Mouse (Mus musculus): ENCODE data around the gene Ptpa. TPM values are rescaled to one million over a fixed set of nuclear protein-coding genes. Genes with fewer than 3 reads are reported as not detected.

Gene Ptpa
- polyA plus RNA-seq, 1 experiment from 2014 or later, result 66.6 TPM

DNA sequence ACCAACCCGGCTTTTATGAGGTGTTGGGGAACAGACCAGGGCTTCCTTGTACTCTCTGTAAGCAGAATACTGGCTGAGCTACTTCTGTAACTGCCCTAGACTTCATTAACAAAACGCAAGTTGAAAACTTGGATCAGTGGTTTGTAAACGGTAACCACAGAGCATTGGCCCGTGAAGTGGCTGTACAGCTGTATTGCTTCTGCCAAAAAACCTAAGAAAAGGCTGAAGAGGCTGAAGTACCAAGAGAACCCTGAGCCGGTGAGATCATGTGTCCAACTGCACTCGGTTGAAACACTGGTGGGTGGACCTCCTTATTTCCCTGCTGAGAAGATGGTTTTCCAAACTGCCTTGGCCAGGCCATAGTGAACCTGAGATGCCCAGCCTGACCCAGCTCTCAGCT is 42.5 kb downstream of the Ptpa start:
- Histone ChIP-seq H3K9me3 (replicated peaks; ENCODE audit: control insufficient read depth, low read length) (no peaks in the 10 kb centered on the region), H3K4me1 (ENCODE audit: control insufficient read depth, insufficient read depth, low read length) (no peaks in the 10 kb centered on the region), H3K36me3 (ENCODE audit: control insufficient read depth, insufficient read depth, low read length) (no peaks in the 10 kb centered on the region), H3K9ac (ENCODE audit: low read length) (no peak overlapping the region), H3K4me2 (ENCODE audit: low read length) (no peak overlapping the region), H3K27me3 (replicated peaks; ENCODE audit: control insufficient read depth, insufficient read depth, low read length) (no peaks in the 10 kb centered on the region), H3K4me3 (ENCODE audit: low read depth, low read length) (no peak overlapping the region), H3K27ac (ENCODE audit: low read depth, low read length) (no peak overlapping the region)
- WGBS, result 81% methylated on average over 6 of the region's 6 CpGs
- no peak for DNase-seq (ENCODE audit: low spot score)
- no peak for ATAC-seq

DNA sequence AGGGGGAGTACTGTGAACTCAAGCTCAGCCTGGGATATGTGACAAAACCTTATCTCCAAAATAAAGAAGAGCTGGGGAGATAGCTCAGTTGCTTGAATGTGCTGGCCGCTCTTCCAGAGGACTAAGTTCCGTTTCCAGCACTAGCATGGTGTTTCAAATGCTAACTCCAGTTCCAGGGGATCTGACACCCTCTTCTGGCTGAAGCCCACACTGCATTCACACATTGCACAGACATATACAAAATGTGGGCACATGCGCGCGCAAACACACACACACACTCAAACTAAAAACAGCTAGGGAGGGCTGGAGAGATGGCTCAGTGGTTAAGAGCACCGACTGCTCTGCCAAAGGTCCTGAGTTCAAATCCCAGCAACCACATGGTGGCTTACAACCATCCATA is 43.4 kb downstream of the Ptpa start:
- H3K4me3 ChIP-seq (ENCODE audit: low read depth, low read length), result no peak overlapping the region
- no peaks in the 10 kb centered on the region for H3K36me3 ChIP-seq (ENCODE audit: control insufficient read depth, insufficient read depth, low read length)
- peaks cover 5% of the 10 kb centered on the region; the same call in 1 of the 2 replicates for H3K4me1 ChIP-seq (ENCODE audit: control insufficient read depth, insufficient read depth, low read length)
- ATAC-seq (no peak), DNase-seq (ENCODE audit: low spot score) (no peak)
- no peaks in the 10 kb centered on the region for H3K9me3 ChIP-seq (replicated peaks; ENCODE audit: control insufficient read depth, low read length)
- no peak overlapping the region for H3K4me2 ChIP-seq (ENCODE audit: low read length)
- H3K9ac ChIP-seq (ENCODE audit: low read length), result no peak overlapping the region
- 89% methylated on average over 6 of the region's 6 CpGs for WGBS
- no peak overlapping the region for H3K27ac ChIP-seq (ENCODE audit: low read depth, low read length)
- no peaks in the 10 kb centered on the region for H3K27me3 ChIP-seq (replicated peaks; ENCODE audit: control insufficient read depth, insufficient read depth, low read length)

DNA sequence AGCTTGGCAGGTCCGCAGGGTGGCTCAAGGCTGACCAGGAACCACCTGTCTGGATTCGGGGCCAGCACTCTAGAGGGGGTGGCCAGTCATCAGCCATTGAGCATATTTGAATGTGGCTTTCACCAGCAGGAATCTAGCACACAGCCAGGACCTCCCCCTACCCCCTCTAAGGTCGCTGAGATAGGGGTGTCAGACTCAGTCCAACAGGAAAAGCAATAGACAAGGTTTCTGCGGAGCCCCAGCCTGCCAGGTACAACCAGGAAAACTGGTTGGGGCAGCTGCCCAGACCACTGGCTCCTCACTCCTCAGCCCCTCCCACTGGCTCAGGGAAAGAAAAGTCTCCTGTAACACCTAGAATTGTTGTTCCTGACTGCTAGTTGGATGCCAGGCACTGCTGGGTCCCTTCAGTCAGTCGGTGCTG is 47.5 kb downstream of the Ptpa start:
- H3K4me1 ChIP-seq (ENCODE audit: control insufficient read depth, insufficient read depth, low read length), result peaks cover 5% of the 10 kb centered on the region; the same call in 1 of the 2 replicates
- no peaks in the 10 kb centered on the region for H3K36me3 ChIP-seq (ENCODE audit: control insufficient read depth, insufficient read depth, low read length)
- H3K9me3 ChIP-seq (replicated peaks; ENCODE audit: control insufficient read depth, low read length), result no peaks in the 10 kb centered on the region
- H3K9ac ChIP-seq (ENCODE audit: low read length), result peak overlapping the region; percentile 4; the same call in 1 of the 2 replicates
- H3K4me2 ChIP-seq (ENCODE audit: low read length), result no peak overlapping the region
- H3K4me3 ChIP-seq (ENCODE audit: low read depth, low read length), result no peak overlapping the region
- H3K27ac ChIP-seq (ENCODE audit: low read depth, low read length), result no peak overlapping the region
- no peaks in the 10 kb centered on the region for H3K27me3 ChIP-seq (replicated peaks; ENCODE audit: control insufficient read depth, insufficient read depth, low read length)
- DNase-seq (ENCODE audit: low spot score) (no peak), ATAC-seq (no peak; the same call in 1 of the 2 replicates)
- 31% methylated on average over 5 of the region's 5 CpGs for WGBS

DNA sequence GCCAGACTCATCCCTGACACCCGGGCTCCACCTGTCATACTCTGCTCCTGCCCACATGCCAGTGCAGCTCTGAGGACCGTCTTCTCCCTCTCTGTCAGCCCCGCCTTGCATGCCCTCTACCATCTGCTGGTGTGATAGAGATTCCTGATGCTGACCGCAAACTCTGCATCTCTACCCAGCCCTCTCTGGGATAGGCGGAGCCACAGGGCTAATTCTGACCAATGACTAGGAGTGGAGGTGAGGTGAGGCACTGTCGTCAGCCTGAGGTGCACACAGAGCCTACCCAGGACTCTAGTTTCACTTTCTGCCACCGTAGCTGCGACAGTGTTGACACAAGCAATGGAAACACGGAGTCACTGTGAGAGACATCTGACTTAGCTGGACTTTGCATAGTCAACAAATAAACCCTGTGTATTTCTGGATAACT is 48.1 kb downstream of the Ptpa start:
- H3K36me3 ChIP-seq (ENCODE audit: control insufficient read depth, insufficient read depth, low read length), result no peaks in the 10 kb centered on the region
- no peaks in the 10 kb centered on the region for H3K27me3 ChIP-seq (replicated peaks; ENCODE audit: control insufficient read depth, insufficient read depth, low read length)
- peaks cover 5% of the 10 kb centered on the region; the same call in 1 of the 2 replicates for H3K4me1 ChIP-seq (ENCODE audit: control insufficient read depth, insufficient read depth, low read length)
- ATAC-seq (peak; percentile 74), DNase-seq (ENCODE audit: low spot score) (peak; percentile 51)
- peak overlapping the region; percentile 13; the same call in 1 of the 2 replicates for H3K4me3 ChIP-seq (ENCODE audit: low read depth, low read length)
- 5% methylated on average over 9 of the region's 9 CpGs for WGBS
- no peaks in the 10 kb centered on the region for H3K9me3 ChIP-seq (replicated peaks; ENCODE audit: control insufficient read depth, low read length)
- H3K9ac ChIP-seq (ENCODE audit: low read length), result peak overlapping the region; percentile 22; the same call in 1 of the 2 replicates
- H3K27ac ChIP-seq (ENCODE audit: low read depth, low read length), result no peak overlapping the region
- H3K4me2 ChIP-seq (ENCODE audit: low read length), result peak overlapping the region; percentile 39

DNA sequence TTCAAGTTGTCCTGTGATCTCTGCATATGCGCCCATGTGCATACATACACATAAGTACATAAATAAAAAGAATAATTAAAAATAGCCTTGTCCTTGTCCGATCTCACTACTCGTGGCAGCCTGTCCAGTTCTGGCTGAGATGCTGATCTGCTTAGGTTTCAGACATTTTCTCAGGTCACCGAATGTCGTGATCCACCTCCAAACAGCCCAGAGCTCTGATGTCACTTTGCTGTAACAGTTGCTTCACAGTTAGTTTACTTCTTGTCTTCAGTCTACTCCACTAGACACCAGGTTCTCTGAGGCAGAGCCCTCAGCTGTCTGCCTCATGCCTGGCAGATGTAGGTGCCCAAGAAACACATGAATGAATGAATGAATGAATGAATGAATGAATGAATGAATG is 48.6 kb downstream of the Ptpa start:
- H3K27me3 ChIP-seq (replicated peaks; ENCODE audit: control insufficient read depth, insufficient read depth, low read length), result no peaks in the 10 kb centered on the region
- ATAC-seq (no peak), DNase-seq (ENCODE audit: low spot score) (no peak)
- H3K36me3 ChIP-seq (ENCODE audit: control insufficient read depth, insufficient read depth, low read length), result no peaks in the 10 kb centered on the region
- H3K4me3 ChIP-seq (ENCODE audit: low read depth, low read length), result peak overlapping the region; percentile 13; the same call in 1 of the 2 replicates
- peak overlapping the region; percentile 22; the same call in 1 of the 2 replicates for H3K9ac ChIP-seq (ENCODE audit: low read length)
- WGBS, result 73% methylated on average over 5 of the region's 5 CpGs
- peaks cover 5% of the 10 kb centered on the region; the same call in 1 of the 2 replicates for H3K4me1 ChIP-seq (ENCODE audit: control insufficient read depth, insufficient read depth, low read length)
- H3K9me3 ChIP-seq (replicated peaks; ENCODE audit: control insufficient read depth, low read length), result no peaks in the 10 kb centered on the region
- H3K27ac ChIP-seq (ENCODE audit: low read depth, low read length), result no peak overlapping the region
- H3K4me2 ChIP-seq (ENCODE audit: low read length), result peak overlapping the region; percentile 39

DNA sequence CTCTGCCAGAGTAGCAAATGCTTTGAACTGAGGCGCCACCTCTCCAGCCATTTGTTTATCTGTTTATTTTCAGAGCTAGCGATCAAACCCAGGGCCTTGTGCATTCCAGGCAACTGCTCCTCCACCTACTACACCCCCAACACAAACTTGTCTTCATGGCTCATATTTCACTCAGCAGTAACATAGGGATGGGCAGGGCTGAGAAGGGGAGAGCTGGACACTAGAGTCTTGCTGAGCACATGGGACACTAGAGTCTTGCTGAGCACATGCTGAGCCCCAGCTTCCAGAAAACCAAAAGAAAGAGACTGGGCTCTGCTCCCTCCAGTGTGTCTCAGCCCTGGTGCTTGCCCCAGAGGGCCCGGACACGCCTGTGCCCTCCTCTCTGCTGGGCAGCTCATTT is 50.9 kb downstream of the Ptpa start:
- Histone ChIP-seq H3K4me1 (ENCODE audit: control insufficient read depth, insufficient read depth, low read length) (peaks cover 14% of the 10 kb centered on the region; the same call in 1 of the 2 replicates), H3K27ac (ENCODE audit: low read depth, low read length) (no peak overlapping the region), H3K36me3 (ENCODE audit: control insufficient read depth, insufficient read depth, low read length) (no peaks in the 10 kb centered on the region), H3K4me2 (ENCODE audit: low read length) (no peak overlapping the region), H3K9me3 (replicated peaks; ENCODE audit: control insufficient read depth, low read length) (no peaks in the 10 kb centered on the region), H3K4me3 (ENCODE audit: low read depth, low read length) (no peak overlapping the region), H3K9ac (ENCODE audit: low read length) (no peak overlapping the region), H3K27me3 (replicated peaks; ENCODE audit: control insufficient read depth, insufficient read depth, low read length) (no peaks in the 10 kb centered on the region)
- WGBS, result 78% methylated on average over 4 of the region's 4 CpGs
- DNase-seq (ENCODE audit: low spot score) (no peak), ATAC-seq (no peak)

DNA sequence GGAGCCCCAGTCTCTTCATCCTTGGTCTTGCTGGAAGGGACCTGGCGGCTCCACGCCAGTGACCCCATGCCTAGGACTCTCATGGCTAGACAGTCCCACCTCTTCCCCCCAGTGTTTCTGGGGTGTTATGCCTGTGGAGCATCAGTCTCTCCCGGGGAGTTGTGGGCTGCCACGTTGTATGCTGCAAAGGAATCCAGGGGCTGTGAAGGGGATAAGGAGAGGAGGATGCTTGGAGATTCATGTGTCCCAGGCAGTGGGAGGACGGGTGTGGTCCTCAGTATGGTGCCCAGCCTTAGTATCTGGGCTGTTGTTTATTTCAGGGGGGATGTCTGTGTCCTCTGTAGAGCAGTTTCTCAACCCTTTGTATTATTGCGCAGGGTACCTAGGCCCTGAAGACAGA is 53.2 kb downstream of the Ptpa start:
- H3K4me1 ChIP-seq (ENCODE audit: control insufficient read depth, insufficient read depth, low read length), result peaks cover 11% of the 10 kb centered on the region; the same call in 1 of the 2 replicates
- 45% methylated on average over 6 of the region's 6 CpGs for WGBS
- no peaks in the 10 kb centered on the region for H3K36me3 ChIP-seq (ENCODE audit: control insufficient read depth, insufficient read depth, low read length)
- ATAC-seq, result no peak
- peak overlapping the region; percentile 87 for H3K4me2 ChIP-seq (ENCODE audit: low read length)
- H3K27ac ChIP-seq (ENCODE audit: low read depth, low read length), result no peak overlapping the region
- no peaks in the 10 kb centered on the region for H3K27me3 ChIP-seq (replicated peaks; ENCODE audit: control insufficient read depth, insufficient read depth, low read length)
- peak overlapping the region; percentile 66 for H3K9ac ChIP-seq (ENCODE audit: low read length)
- H3K9me3 ChIP-seq (replicated peaks; ENCODE audit: control insufficient read depth, low read length), result no peaks in the 10 kb centered on the region
- DNase-seq (ENCODE audit: low spot score), result no peak
- H3K4me3 ChIP-seq (ENCODE audit: low read depth, low read length), result no peak overlapping the region

- WGBS, result 2% methylated on average over 19 of the region's 19 CpGs
- ATAC-seq, result peak; percentile 40
Measured at GRCm38 (mm10) chr2:30469796-30470142, 53.9 kb downstream of the Ptpa start.

DNA sequence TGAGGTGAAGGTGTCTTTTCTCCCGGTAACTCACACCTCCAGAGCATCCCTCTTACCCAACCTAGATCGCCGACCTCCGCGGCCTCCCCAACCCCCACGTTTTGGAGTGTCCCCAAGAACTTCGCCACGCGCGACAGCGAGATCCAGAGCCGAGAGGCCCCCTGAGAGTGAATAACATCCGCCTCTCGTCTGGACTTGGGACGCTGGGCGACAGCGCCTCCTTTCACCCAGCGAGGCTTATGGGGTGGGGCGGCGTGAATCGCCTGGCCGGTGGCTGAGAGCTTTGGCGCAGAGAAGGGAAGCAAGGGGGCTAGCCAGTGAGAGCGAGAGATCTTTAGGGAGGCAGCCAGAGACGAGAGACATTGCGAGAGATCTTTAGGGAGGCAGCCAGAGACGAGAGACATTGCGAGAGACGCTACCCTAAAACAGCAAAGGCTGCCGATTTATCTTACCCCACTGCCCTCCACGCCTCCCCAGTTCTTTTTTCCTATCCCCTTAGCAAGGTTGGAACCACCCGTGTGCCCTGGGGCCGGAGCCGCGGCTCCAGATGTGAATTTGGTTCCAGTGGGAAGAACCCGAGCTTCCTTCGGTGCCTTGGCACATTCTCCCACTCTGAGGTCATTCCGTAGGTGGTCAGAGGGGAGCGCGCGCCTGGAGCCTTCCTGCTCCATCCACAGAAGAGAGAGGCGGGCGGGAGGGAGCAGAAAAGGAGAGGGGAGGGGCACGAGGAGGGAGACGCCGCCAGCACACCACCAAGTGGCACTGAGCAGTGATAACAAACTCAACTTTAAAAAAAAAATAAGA is 54.5 kb downstream of the Ptpa start:
- Histone ChIP-seq H3K27me3 (replicated peaks; ENCODE audit: control insufficient read depth, insufficient read depth, low read length) (no peaks in the 10 kb centered on the region), H3K36me3 (ENCODE audit: control insufficient read depth, insufficient read depth, low read length) (no peaks in the 10 kb centered on the region), H3K27ac (ENCODE audit: low read depth, low read length) (peak overlapping the region; percentile 65; the same call in 1 of the 2 replicates), H3K4me1 (ENCODE audit: control insufficient read depth, insufficient read depth, low read length) (peaks cover 16% of the 10 kb centered on the region; the same call in 1 of the 2 replicates), H3K9me3 (replicated peaks; ENCODE audit: control insufficient read depth, low read length) (no peaks in the 10 kb centered on the region), H3K9ac (ENCODE audit: low read length) (peak overlapping the region; percentile 66), H3K4me3 (ENCODE audit: low read depth, low read length) (peak overlapping the region; percentile 92), H3K4me2 (ENCODE audit: low read length) (peak overlapping the region; percentile 87)
- under 1% methylated on average over 44 of the region's 46 CpGs for WGBS
- DNase-seq (ENCODE audit: low spot score), result peak; percentile 83
- no peak for ATAC-seq

More at GRCm38 (mm10) chr2:30469796-30470142, 53.9 kb downstream of the Ptpa start:
- H3K4me3 ChIP-seq (ENCODE audit: low read depth, low read length), result peak overlapping the region; percentile 92
- no peaks in the 10 kb centered on the region for H3K9me3 ChIP-seq (replicated peaks; ENCODE audit: control insufficient read depth, low read length)
- peaks cover 14% of the 10 kb centered on the region; the same call in 1 of the 2 replicates for H3K4me1 ChIP-seq (ENCODE audit: control insufficient read depth, insufficient read depth, low read length)
- H3K27me3 ChIP-seq (replicated peaks; ENCODE audit: control insufficient read depth, insufficient read depth, low read length), result no peaks in the 10 kb centered on the region
- no peak overlapping the region for H3K27ac ChIP-seq (ENCODE audit: low read depth, low read length)
- peak overlapping the region; percentile 66 for H3K9ac ChIP-seq (ENCODE audit: low read length)
- no peaks in the 10 kb centered on the region for H3K36me3 ChIP-seq (ENCODE audit: control insufficient read depth, insufficient read depth, low read length)
- H3K4me2 ChIP-seq (ENCODE audit: low read length), result peak overlapping the region; percentile 87
- DNase-seq (ENCODE audit: low spot score), result peak; percentile 96

Data from forebrain, embryonic 14.5 days (tissue).